Mouse (Mus musculus): ENCODE measurements around the gene Gcnt1.

DNA sequence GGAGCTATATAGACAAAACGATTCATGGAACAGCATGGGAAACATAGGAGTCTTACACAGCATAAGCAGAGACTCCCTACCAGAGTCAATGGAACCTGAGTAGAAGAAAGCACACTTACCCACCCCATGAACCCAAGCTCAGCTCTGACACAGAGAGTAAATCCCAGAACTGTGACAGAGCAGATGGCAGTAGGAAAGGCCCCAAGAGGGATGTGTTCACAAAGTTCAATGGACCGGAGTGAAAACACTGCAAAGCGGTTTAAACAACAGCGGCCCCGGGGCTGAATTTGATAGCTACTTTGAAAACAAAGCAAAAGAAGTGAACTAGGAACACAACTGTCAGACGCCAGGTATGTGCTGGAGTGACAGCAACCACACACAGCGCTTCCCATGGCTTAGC lies 36.0 kb downstream of the Gcnt1 start:
- TF ChIP-seq CTCF (conservative IDR thresholded peaks at IDR 0.05; ENCODE audit: insufficient read depth, insufficient read length, low read depth, low read length), result no peak
- TF ChIP-seq POLR2A (IDR thresholded peaks at IDR 0.05; ENCODE audit: low read depth, low read length), result no peak

Data from kidney, adult 2 months (tissue).